Mouse (Mus musculus): ENCODE measurements around the gene Tlr4. TPM values are rescaled to one million over a fixed set of nuclear protein-coding genes. Genes with fewer than 3 reads are reported as not detected.

Tlr4 gene
- polyA plus RNA-seq, 1 experiment from 2014 or later, result 1.2 TPM

GRCm38 (mm10) chr4:66852011-66852410 is 24.6 kb downstream of the Tlr4 start:
- Histone ChIP-seq H3K4me3 (replicated peaks) (no peak overlapping the region), H3K27me3 (no peaks in the 10 kb centered on the region), H3K4me2 (no peak overlapping the region), H3K9me3 (no peaks in the 10 kb centered on the region), H3K27ac (no peak overlapping the region), H3K4me1 (no peaks in the 10 kb centered on the region), H3K36me3 (replicated peaks) (no peaks in the 10 kb centered on the region), H3K9ac (no peak overlapping the region)
- no peak for ATAC-seq (ENCODE audit: low FRiP score)
- WGBS, result 91% methylated on average over 3 of the region's 3 CpGs

DNA sequence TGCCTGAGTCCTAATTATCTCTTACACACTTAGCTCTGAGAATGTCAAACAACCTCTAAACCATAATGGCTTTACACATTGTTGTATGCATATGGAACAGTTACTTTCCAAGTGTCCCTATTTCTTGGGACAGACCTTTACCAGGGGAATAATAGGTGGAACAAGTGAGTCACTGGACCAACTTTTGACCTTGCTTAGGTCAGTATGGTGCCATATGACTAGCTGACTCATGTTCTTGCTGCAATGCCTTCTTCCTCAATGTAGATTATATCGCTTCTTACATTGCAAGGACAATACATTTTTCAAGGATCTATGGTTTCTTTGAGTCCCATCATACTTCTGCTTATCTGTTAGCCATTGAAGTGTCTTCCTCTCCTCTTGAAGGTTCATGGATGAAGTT is 29.6 kb downstream of the Tlr4 start:
- WGBS, result 95% methylated on average over 1 of the region's 1 CpGs
- H3K4me3 ChIP-seq (replicated peaks), result no peak overlapping the region
- no peaks in the 10 kb centered on the region for H3K4me1 ChIP-seq
- no peak overlapping the region for H3K9ac ChIP-seq
- H3K36me3 ChIP-seq (replicated peaks), result no peaks in the 10 kb centered on the region
- ATAC-seq (ENCODE audit: low FRiP score), result no peak
- H3K27me3 ChIP-seq, result no peaks in the 10 kb centered on the region
- no peak overlapping the region for H3K4me2 ChIP-seq
- H3K27ac ChIP-seq, result no peak overlapping the region
- H3K9me3 ChIP-seq, result no peaks in the 10 kb centered on the region

DNA sequence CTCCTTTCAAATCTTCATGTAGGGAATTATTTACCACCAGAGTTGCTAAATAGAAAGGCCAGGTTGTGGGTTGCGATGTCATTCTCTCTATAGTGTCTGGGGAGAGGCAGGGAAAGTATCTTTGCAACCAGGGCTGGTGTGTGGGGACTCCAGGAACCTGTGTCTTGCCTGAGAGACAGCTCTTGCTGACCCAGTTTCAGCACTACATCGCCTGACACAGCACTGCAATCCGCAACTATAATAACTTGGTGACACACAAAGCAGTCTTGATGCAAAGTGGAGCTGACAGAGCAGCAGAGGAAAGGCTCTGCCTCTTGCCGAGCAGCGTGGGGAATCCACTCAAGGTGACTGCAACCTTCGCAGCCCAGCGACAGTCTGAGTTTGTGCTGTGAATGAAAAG is 42.5 kb downstream of the Tlr4 start:
- 57% methylated on average over 7 of the region's 7 CpGs for WGBS
- ATAC-seq (ENCODE audit: low FRiP score), result no peak
- no peaks in the 10 kb centered on the region for H3K9me3 ChIP-seq

DNA sequence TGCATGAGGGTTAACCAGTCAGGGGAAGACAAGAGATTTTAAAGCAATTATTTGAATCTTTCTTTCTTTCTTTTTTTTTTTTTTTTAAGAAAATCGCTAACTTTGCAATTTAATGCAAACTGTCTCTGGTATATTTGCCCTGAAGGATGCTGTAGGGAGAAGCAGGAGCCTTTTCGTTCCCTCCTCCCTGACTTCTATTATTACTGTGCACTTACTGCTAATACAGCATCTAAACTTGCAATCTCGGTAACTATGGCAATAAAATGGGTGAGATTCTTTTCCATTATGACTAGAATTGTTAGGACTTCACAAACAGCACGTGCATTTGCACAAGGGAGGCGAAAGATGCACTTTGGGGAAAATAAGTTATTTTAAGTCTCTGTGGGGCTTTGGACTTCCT is 44.6 kb downstream of the Tlr4 start:
- Histone ChIP-seq H3K9ac (no peak overlapping the region), H3K9me3 (no peaks in the 10 kb centered on the region), H3K36me3 (replicated peaks) (no peaks in the 10 kb centered on the region), H3K27me3 (no peaks in the 10 kb centered on the region), H3K4me1 (no peaks in the 10 kb centered on the region), H3K4me3 (replicated peaks) (no peak overlapping the region), H3K27ac (no peak overlapping the region), H3K4me2 (no peak overlapping the region)
- ATAC-seq (ENCODE audit: low FRiP score), result no peak
- WGBS, result 92% methylated on average over 5 of the region's 5 CpGs

More for the DNA sequence above, 42.5 kb downstream of the Tlr4 start:
- Histone ChIP-seq H3K4me1 (no peaks in the 10 kb centered on the region), H3K4me3 (replicated peaks) (no peak overlapping the region), H3K27me3 (no peaks in the 10 kb centered on the region), H3K27ac (no peak overlapping the region), H3K4me2 (no peak overlapping the region), H3K9ac (no peak overlapping the region), H3K36me3 (replicated peaks) (no peaks in the 10 kb centered on the region)

GRCm38 (mm10) chr4:66873342-66873741 is 46.0 kb downstream of the Tlr4 start:
- no peaks in the 10 kb centered on the region for H3K36me3 ChIP-seq (replicated peaks)
- H3K4me2 ChIP-seq, result no peak overlapping the region
- H3K9me3 ChIP-seq, result no peaks in the 10 kb centered on the region
- no peak overlapping the region for H3K9ac ChIP-seq
- no peak overlapping the region for H3K4me3 ChIP-seq (replicated peaks)
- no peaks in the 10 kb centered on the region for H3K27me3 ChIP-seq
- H3K27ac ChIP-seq, result no peak overlapping the region
- ATAC-seq (ENCODE audit: low FRiP score), result no peak
- H3K4me1 ChIP-seq, result no peaks in the 10 kb centered on the region

- Histone ChIP-seq H3K27ac (no peak overlapping the region), H3K27me3 (no peaks in the 10 kb centered on the region), H3K9me3 (no peaks in the 10 kb centered on the region), H3K9ac (no peak overlapping the region), H3K4me1 (no peaks in the 10 kb centered on the region), H3K4me2 (no peak overlapping the region), H3K4me3 (replicated peaks) (no peak overlapping the region), H3K36me3 (replicated peaks) (no peaks in the 10 kb centered on the region)
- ATAC-seq (ENCODE audit: low FRiP score), result no peak
- WGBS, result 84% methylated on average over 4 of the region's 4 CpGs
Observed at GRCm38 (mm10) chr4:66875751-66876150, 48.4 kb downstream of the Tlr4 start.

GRCm38 (mm10) chr4:66877609-66878008 is 50.2 kb downstream of the Tlr4 start:
- Histone ChIP-seq H3K4me2 (no peak overlapping the region), H3K9me3 (no peaks in the 10 kb centered on the region), H3K9ac (no peak overlapping the region), H3K27me3 (no peaks in the 10 kb centered on the region), H3K4me1 (no peaks in the 10 kb centered on the region), H3K27ac (no peak overlapping the region), H3K4me3 (replicated peaks) (no peak overlapping the region), H3K36me3 (replicated peaks) (no peaks in the 10 kb centered on the region)
- no peak for ATAC-seq (ENCODE audit: low FRiP score)
- 55% methylated on average over 11 of the region's 11 CpGs for WGBS

GRCm38 (mm10) chr4:66881496-66881895 is 54.1 kb downstream of the Tlr4 start:
- no peaks in the 10 kb centered on the region for H3K36me3 ChIP-seq (replicated peaks)
- no peaks in the 10 kb centered on the region for H3K4me1 ChIP-seq
- no peaks in the 10 kb centered on the region for H3K27me3 ChIP-seq
- WGBS, result 93% methylated on average over 1 of the region's 1 CpGs
- ATAC-seq (ENCODE audit: low FRiP score), result no peak
- no peaks in the 10 kb centered on the region for H3K9me3 ChIP-seq
- no peak overlapping the region for H3K4me2 ChIP-seq
- no peak overlapping the region for H3K4me3 ChIP-seq (replicated peaks)
- no peak overlapping the region for H3K9ac ChIP-seq
- H3K27ac ChIP-seq, result no peak overlapping the region

- Histone ChIP-seq H3K27me3 (no peaks in the 10 kb centered on the region), H3K9ac (no peak overlapping the region), H3K4me1 (no peaks in the 10 kb centered on the region)
Observed at GRCm38 (mm10) chr4:66883264-66883663, 55.9 kb downstream of the Tlr4 start.

GRCm38 (mm10) chr4:66894547-66894946 is 67.2 kb downstream of the Tlr4 start:
- H3K4me3 ChIP-seq (replicated peaks), result no peak overlapping the region
- no peaks in the 10 kb centered on the region for H3K4me1 ChIP-seq
- no peaks in the 10 kb centered on the region for H3K9me3 ChIP-seq
- no peak overlapping the region for H3K4me2 ChIP-seq
- H3K27ac ChIP-seq, result no peak overlapping the region
- WGBS, result 68% methylated on average over 2 of the region's 2 CpGs
- ATAC-seq (ENCODE audit: low FRiP score), result no peak
- no peaks in the 10 kb centered on the region for H3K27me3 ChIP-seq
- no peak overlapping the region for H3K9ac ChIP-seq
- no peaks in the 10 kb centered on the region for H3K36me3 ChIP-seq (replicated peaks)

More at GRCm38 (mm10) chr4:66883264-66883663, 55.9 kb downstream of the Tlr4 start:
- no peaks in the 10 kb centered on the region for H3K36me3 ChIP-seq (replicated peaks)
- whole genome bisulfite sequencing, result 95% methylated on average over 5 of the region's 5 CpGs
- H3K4me2 ChIP-seq, result no peak overlapping the region
- no peak overlapping the region for H3K4me3 ChIP-seq (replicated peaks)
- H3K27ac ChIP-seq, result no peak overlapping the region
- H3K9me3 ChIP-seq, result no peaks in the 10 kb centered on the region
- ATAC-seq (ENCODE audit: low FRiP score), result no peak

GRCm38 (mm10) chr4:66894981-66895380 is 67.6 kb downstream of the Tlr4 start:
- no peaks in the 10 kb centered on the region for H3K9me3 ChIP-seq
- H3K27ac ChIP-seq, result no peak overlapping the region
- H3K4me3 ChIP-seq (replicated peaks), result no peak overlapping the region
- 84% methylated on average over 7 of the region's 7 CpGs for WGBS
- no peaks in the 10 kb centered on the region for H3K4me1 ChIP-seq
- no peak overlapping the region for H3K9ac ChIP-seq
- no peak for ATAC-seq (ENCODE audit: low FRiP score)
- no peaks in the 10 kb centered on the region for H3K27me3 ChIP-seq
- no peak overlapping the region for H3K4me2 ChIP-seq
- no peaks in the 10 kb centered on the region for H3K36me3 ChIP-seq (replicated peaks)

GRCm38 (mm10) chr4:66900126-66900525 is 72.7 kb downstream of the Tlr4 start:
- Histone ChIP-seq H3K27ac (no peak overlapping the region), H3K9ac (no peak overlapping the region), H3K9me3 (no peaks in the 10 kb centered on the region), H3K4me2 (no peak overlapping the region), H3K4me3 (replicated peaks) (no peak overlapping the region), H3K4me1 (no peaks in the 10 kb centered on the region), H3K27me3 (no peaks in the 10 kb centered on the region), H3K36me3 (replicated peaks) (no peaks in the 10 kb centered on the region)
- no peak for ATAC-seq (ENCODE audit: low FRiP score)

DNA sequence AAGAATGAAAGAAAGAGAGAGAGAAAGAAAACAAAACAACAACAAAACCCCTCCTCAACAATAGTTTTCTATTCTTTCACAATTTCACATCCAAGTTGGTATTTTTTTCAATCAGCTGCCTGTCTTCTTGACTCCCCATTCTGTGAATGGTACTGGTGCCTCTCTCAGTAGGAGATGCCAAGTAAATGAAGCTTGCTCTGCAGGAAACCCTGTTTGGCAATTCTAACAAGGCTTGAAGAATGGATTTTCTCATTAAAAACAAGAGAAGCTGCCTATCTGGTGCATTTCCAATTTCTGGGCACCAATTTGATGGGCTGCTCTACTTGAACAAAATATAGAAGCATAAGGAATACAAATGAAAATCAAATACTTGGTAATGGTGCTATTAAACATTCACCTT is 74.1 kb downstream of the Tlr4 start:
- H3K9ac ChIP-seq, result no peak overlapping the region
- H3K27me3 ChIP-seq, result no peaks in the 10 kb centered on the region
- no peak overlapping the region for H3K27ac ChIP-seq
- no peaks in the 10 kb centered on the region for H3K9me3 ChIP-seq
- H3K36me3 ChIP-seq (replicated peaks), result no peaks in the 10 kb centered on the region
- ATAC-seq (ENCODE audit: low FRiP score), result no peak
- no peaks in the 10 kb centered on the region for H3K4me1 ChIP-seq
- no peak overlapping the region for H3K4me3 ChIP-seq (replicated peaks)
- no peak overlapping the region for H3K4me2 ChIP-seq

- Histone ChIP-seq H3K27ac (no peak overlapping the region), H3K4me3 (replicated peaks) (no peak overlapping the region), H3K36me3 (replicated peaks) (no peaks in the 10 kb centered on the region), H3K9me3 (no peaks in the 10 kb centered on the region), H3K4me1 (no peaks in the 10 kb centered on the region), H3K27me3 (no peaks in the 10 kb centered on the region), H3K4me2 (no peak overlapping the region), H3K9ac (no peak overlapping the region)
- ATAC-seq (ENCODE audit: low FRiP score), result no peak
Observed at GRCm38 (mm10) chr4:66908376-66908775, 81.0 kb downstream of the Tlr4 start.

Measured in forebrain, embryonic 12.5 days (tissue).